Mouse (Mus musculus): ENCODE measurements around the gene Olfr933.

Gene Olfr933

DNA sequence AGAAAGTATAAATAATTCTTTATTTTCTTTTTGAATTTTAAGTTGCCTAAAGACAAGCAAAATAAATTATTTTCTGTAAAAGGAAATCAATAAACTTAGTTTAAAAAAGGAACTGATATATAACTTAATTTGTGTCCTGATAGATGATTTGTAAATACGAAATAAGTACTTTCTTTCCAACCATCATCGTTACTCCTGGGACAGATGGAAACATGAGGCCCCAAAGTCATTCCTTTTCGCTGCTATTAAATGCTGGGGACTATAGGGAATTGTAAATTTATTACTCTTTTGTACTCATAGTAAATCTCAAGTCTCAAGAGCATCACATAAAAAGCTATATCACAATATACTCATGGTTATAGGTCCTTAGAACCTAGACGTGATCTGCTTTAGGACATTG lies at the start of gene Olfr933:
Olfr933 (plus strand) TSS at position 301 of the 400 bp plus-strand sequence.
- DNase-seq, result no peak

DNA sequence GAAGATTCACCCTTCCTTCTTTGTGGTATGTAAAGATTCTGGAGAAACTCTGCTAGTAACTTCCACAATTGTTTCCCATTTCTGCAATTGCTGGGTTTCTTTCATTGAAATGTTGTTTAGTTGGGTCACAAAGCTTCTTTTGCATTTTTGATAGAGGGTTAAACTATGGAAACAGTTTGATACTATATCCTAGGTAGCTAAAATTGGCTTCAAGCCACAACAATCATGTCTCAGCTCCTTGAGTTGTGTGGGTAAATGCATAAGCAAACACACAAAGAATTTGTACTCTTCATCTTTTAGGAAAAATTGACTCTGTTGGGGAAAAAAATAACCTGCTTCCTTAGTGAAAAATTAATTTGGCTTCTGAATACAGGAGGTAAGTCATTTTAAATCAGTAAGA lies 42.6 kb upstream of the Olfr933 start, which contains the start of gene Olfr930:
Olfr930 (plus strand) TSS at position 301 of the 400 bp plus-strand sequence.
- DNase-seq, result no peak

DNA sequence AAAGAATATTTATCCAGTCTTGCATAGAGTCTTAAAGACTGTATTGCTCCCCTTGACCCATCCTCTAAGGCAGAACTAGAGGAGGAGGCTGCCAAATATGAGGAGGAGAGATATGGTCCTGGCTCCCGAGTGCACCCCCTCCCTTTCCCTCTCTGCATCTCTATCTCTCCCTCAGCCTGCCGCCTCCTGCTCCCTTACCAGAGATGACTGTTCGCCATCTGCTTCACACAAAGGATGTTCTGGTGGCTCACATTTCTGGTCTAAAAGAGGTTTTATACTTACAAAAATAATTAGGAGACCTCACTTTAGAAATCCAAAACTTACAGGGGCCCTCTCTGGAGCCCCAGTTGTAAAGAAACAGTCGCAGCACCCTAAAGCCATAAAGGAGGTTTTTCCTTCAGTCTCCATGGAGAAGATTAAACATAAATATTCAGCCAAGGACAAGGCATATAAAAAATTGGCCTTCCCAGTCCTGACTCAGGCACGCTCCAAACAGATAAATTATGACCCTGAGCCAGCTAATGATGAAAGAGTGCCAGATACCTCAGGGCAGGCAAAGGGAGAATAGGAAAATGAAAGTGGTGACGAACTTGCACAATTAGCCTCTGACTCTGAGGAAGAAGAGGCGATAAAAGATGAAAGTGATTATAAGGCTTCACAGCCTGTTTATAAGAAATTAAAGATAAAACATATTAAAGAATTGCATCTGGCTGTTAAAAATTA lies 18.6 kb upstream of the Olfr933 start:
- no peak for DNase-seq

DNA sequence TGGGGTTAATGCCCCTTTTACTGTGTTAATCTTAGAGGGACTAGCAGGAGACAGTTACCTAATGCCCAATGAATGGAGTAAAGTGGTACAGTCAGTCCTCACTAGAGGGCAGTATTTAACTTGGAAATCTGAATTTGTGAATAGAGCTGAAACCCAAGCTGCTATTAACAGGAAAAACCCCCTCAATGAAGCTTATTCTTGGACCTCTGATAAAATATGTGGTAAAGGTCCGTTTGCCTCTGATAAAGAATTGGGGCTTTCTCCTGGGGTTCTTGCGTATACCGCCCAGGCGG lies 18.0 kb upstream of the Olfr933 start:
- DNase-seq, result no peak

DNA sequence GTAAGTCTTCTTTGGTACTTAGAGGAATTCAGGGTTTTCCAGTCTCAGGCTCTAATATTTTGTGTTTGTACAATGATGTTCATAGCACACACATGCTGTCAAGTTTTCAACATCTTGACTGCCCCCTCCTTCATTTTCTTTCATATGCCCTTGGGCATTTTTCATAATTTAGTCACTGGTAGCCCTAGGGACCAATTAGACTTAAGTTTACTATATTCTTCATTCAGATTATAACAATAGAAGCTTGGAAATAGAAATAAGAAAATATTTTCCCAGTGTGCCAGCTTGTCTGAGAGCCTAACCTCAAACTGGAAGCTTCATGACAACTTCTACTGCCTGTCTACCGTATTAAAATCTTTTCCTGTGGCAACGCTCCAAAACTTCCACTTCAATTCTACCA lies 16.1 kb downstream of the Olfr933 start, which contains the start of gene Olfr934:
Olfr934 (minus strand) TSS at position 101 of the 400 bp plus-strand sequence.
- DNase-seq, result no peak

DNA sequence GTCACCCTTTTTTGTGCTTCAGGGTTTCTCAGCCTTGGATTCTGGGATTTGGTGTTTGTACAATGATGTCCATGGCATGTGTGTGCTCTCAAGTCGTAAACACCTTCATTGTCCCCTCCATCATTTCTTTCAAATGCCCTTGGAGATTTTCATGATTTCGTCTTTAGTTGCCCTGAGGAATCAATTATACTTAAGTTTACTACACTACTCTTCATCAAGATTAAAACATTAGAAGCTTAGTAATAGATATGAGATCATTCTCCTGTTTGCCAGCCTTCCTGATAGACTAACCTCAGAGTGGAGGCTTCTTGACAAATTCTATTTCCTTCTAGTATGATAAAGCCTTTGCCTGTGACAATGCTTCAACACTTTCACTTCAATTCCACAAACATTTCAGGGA lies 27.5 kb downstream of the Olfr933 start, which contains the start of gene Olfr935:
Olfr935 (minus strand) TSS at position 101 of the 400 bp plus-strand sequence.
- no peak for DNase-seq

DNA sequence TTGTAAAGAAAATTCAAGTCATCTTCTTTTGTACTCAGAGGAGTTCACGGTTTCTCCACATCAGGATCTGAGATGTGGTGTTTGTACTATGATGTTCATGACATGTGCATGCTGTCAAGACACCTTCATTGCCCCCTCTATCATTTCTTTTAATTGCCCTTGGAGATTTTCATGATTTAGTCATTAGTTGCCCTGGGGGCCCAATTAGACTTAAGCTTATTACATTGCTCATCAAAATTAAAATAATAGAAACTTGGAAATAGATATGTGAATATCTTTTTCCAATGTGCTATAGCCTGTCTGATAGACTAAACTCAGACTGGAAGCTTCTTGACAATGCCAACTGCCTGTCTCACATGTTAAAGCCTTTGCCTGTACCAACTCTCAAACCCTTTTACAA lies 51.2 kb downstream of the Olfr933 start, which contains the start of gene Olfr146:
Olfr146 (minus strand) TSS at position 101 of the 400 bp plus-strand sequence.
- no peak for DNase-seq
